Mouse (Mus musculus) kidney, postnatal 0 days (tissue): ENCODE measurements at regions not wholly inside any gene's neighbourhood (a gene's known extent, or its start where the extent isn't known, plus 50 kb on each side); places are given as distances from the start of the nearest gene placed in this dataset.

Experiments
- ATAC-seq: fragments of 200-750 bp; cut with Nextera tagmentation; replicated peaks from 2 replicates; pipeline ENCODE4 v1.8.0; 2017; ENCODE audit warnings: low read depth, moderate number of reproducible peaks, moderate TSS enrichment, moderate library complexity; ENCODE audit not compliant: low FRiP score
- DNase-seq: peaks from one replicate; pipeline ENCODE4 v3.0.0-alpha.2; 2016; ENCODE audit warnings: low spot score
- H3K27ac ChIP-seq: fragments of 300-500 bp; sonication (generic); 2 replicates; pipeline ENCODE4 v1.5.1; 2014; ENCODE audit warnings: mild to moderate bottlenecking
- H3K27me3 ChIP-seq: fragments of 300-500 bp; sonication (generic); 2 replicates; pipeline ENCODE4 v1.6.1; 2014; ENCODE audit warnings: low read length, mixed read lengths; ENCODE audit not compliant: insufficient read depth
- H3K36me3 ChIP-seq: fragments of 300-500 bp; sonication (generic); 2 replicates; pipeline ENCODE4 v1.6.1; 2014; ENCODE audit warnings: low read length, mixed read lengths; ENCODE audit not compliant: insufficient read depth
- H3K4me1 ChIP-seq: fragments of 300-500 bp; sonication (generic); replicated peaks from 2 replicates; pipeline ENCODE4 v1.6.1; 2014; ENCODE audit warnings: antibody characterized with exemption, low read length, mixed read lengths; ENCODE audit not compliant: insufficient read depth
- H3K4me2 ChIP-seq: fragments of 300-500 bp; sonication (generic); 2 replicates; pipeline ENCODE4 v1.6.1; 2014; ENCODE audit warnings: mild to moderate bottlenecking, low read length, moderate library complexity, mixed read lengths
- H3K4me3 ChIP-seq: fragments of 300-500 bp; sonication (generic); replicated peaks from 2 replicates; pipeline ENCODE4 v1.5.1; 2014; ENCODE audit warnings: low read depth, low read length
- H3K9ac ChIP-seq: fragments of 300-500 bp; sonication (generic); 2 replicates; pipeline ENCODE4 v1.6.1; 2014; ENCODE audit warnings: low read depth, low read length
- H3K9me3 ChIP-seq: fragments of 300-500 bp; sonication (generic); replicated peaks from 2 replicates; pipeline ENCODE4 v1.6.1; 2016; ENCODE audit warnings: low read length, inconsistent platforms, mixed read lengths
- CTCF ChIP-seq: IDR thresholded peaks from 2 replicates; pipeline ENCODE4 v1.5.1; 2016; ENCODE audit warnings: antibody characterized with exemption, low read depth, mild to moderate bottlenecking, moderate library complexity
- WGBS: fragments of 180-500 bp; shearing (Covaris S2); extraction: QIAGEN DNeasy Blood & Tissue Kit; methylation state at CpG from one replicate; pipeline ENCODE4 v1.1.7; 2014; 5-methylcytosine and 5-hydroxymethylcytosine counted together

DNA sequence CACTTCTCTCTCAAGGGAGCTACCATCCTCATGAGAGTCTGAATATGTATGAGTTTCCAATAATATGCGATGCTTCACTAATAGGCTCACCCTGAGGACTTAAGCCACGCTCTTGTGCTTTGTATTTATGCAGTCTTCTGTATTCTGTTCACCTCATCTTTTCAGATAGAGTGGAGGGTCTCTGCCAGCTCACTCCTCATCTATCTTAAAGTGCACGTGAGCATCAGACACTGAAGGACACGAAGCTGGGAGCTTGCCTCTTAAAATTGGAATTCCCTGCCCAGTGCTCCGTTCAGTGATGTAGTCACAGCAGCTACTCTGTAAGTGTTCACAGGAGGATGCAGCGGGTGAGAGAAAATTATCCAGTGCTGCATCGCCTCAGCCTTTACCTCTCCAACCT lies 83.7 kb downstream of the Rgs2 start:
- H3K9me3 ChIP-seq = no peaks in the 10 kb centered on the region
- H3K4me1 ChIP-seq = no peaks in the 10 kb centered on the region
- 84% methylated on average over 7 of the region's 7 CpGs for WGBS
- no peaks in the 10 kb centered on the region for H3K27me3 ChIP-seq
- H3K4me2 ChIP-seq = no peak overlapping the region
- no peak overlapping the region for H3K9ac ChIP-seq
- no peak for DNase-seq
- TF ChIP-seq CTCF = no peak
- no peaks in the 10 kb centered on the region for H3K36me3 ChIP-seq
- no peak overlapping the region for H3K4me3 ChIP-seq
- no peak for ATAC-seq
- no peak overlapping the region for H3K27ac ChIP-seq

DNA sequence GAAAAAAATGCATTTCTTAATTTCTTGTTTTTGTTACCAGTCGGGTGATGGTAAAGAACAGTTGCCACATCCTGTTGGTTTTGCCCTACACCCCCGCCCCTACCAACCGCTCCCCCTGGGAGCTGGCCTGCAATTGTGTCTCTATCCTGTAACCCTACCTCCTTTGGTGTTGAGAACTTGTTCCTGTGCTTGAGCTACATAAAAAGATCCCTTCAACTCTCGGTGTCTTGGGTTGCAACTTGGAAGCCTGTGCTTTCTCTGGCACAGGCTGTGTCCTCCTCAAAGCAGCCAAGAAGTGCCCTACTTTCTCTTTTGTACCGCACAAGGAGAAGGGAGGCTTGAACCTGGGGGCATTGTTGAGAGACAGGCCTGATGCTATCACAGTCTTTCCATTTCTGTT lies 85.0 kb downstream of the Rgs2 start:
- no peak overlapping the region for H3K4me3 ChIP-seq
- no peaks in the 10 kb centered on the region for H3K4me1 ChIP-seq
- ATAC-seq = no peak
- H3K9ac ChIP-seq = no peak overlapping the region
- no peak for DNase-seq
- H3K9me3 ChIP-seq = no peaks in the 10 kb centered on the region
- no peaks in the 10 kb centered on the region for H3K27me3 ChIP-seq
- 62% methylated on average over 5 of the region's 5 CpGs for WGBS
- H3K36me3 ChIP-seq = no peaks in the 10 kb centered on the region
- 0 out of 2 replicates have a peak overlapping the region, but pooled peaks have one; percentile 50 for H3K27ac ChIP-seq
- no peak overlapping the region for H3K4me2 ChIP-seq
- no peak for TF ChIP-seq CTCF

DNA sequence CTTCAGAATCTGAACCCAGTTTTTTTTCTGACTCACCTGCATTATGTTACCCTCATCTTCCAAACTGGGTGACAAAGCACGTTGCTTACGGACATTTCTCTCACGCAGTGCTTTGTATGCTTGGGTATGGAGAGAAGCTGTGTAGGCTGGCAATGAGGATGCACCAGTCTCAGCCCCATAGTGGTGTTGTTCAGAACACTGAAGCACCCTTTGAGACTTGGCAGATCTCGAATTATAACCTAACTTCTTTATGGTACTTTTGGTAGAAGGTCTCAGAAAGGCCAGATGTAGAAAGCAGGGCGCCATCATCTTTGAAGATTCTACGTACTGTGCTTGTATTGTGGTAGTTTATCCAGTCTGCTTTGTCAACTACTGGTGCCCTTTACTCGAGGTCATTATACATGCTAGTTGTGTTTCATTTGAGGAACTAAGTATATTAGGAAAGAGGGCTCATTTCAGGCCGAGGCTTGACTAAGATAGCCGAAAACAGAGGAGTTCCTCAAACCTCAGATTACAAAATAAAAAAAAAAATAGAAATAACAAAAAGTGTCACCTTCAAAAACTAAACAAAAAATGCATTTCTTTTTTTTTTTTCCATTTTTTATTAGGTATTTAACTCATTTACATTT lies 85.7 kb downstream of the Rgs2 start:
- H3K36me3 ChIP-seq = no peaks in the 10 kb centered on the region
- 91% methylated on average over 9 of the region's 9 CpGs for WGBS
- H3K4me3 ChIP-seq = no peak overlapping the region
- H3K9me3 ChIP-seq = no peaks in the 10 kb centered on the region
- ATAC-seq (no peak), DNase-seq (no peak)
- H3K4me2 ChIP-seq = no peak overlapping the region
- no peaks in the 10 kb centered on the region for H3K4me1 ChIP-seq
- TF ChIP-seq CTCF = no peak
- H3K27me3 ChIP-seq = no peaks in the 10 kb centered on the region
- H3K27ac ChIP-seq = no peak overlapping the region
- H3K9ac ChIP-seq = no peak overlapping the region

DNA sequence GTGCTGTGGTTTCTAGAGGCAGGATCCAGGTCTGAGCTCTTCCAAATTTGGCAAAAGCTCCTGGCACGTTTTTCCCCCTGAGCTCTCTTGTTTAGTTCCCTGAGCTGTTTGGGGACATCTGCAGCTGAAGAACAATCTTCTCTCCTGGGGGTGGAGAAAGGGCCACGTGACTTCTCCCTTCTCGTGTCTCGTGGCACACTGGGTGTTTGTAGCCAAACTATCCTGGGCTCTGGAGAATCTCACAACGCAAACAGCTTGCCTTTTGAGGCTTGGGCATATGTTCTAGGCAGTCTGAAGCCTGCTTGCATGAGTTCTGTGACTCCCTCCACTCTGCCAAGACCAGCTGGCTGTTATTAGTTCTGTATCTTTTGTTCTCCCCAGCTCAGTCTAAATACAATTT lies 86.3 kb downstream of the Rgs2 start:
- no peaks in the 10 kb centered on the region for H3K27me3 ChIP-seq
- no peaks in the 10 kb centered on the region for H3K9me3 ChIP-seq
- no peak overlapping the region for H3K4me3 ChIP-seq
- H3K27ac ChIP-seq = no peak overlapping the region
- DNase-seq (no peak), ATAC-seq (no peak)
- no peaks in the 10 kb centered on the region for H3K36me3 ChIP-seq
- no peak overlapping the region for H3K9ac ChIP-seq
- no peak overlapping the region for H3K4me2 ChIP-seq
- 62% methylated on average over 5 of the region's 5 CpGs for WGBS
- no peaks in the 10 kb centered on the region for H3K4me1 ChIP-seq
- no peak for TF ChIP-seq CTCF

DNA sequence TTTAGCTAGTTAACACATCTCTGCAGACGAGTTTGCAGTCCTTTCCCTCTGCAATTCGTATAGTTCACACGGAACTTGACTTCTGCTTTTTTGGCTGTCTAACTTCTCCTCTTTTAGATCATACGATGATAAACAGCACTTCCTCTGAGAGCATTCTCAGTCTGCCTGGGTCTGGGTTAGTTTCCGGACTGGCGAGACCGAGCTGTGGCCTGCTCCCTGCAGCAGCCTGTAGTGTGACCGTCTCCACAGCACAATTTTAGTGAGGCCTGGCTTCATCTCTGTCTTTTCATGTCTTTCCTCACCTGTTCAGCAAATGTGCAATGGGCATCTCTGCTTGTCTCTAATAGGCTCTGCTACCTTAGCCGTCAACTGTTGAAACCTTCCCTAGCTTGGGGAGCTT lies 87.4 kb downstream of the Rgs2 start:
- H3K27ac ChIP-seq = no peak overlapping the region
- ATAC-seq = no peak; the same call in 1 of the 2 replicates
- no peak overlapping the region for H3K4me2 ChIP-seq
- H3K4me1 ChIP-seq = no peaks in the 10 kb centered on the region
- no peaks in the 10 kb centered on the region for H3K36me3 ChIP-seq
- no peaks in the 10 kb centered on the region for H3K27me3 ChIP-seq
- WGBS = 42% methylated on average over 9 of the region's 9 CpGs
- H3K9ac ChIP-seq = no peak overlapping the region
- H3K4me3 ChIP-seq = no peak overlapping the region
- peak; percentile 43 for DNase-seq
- no peak for TF ChIP-seq CTCF
- no peaks in the 10 kb centered on the region for H3K9me3 ChIP-seq

DNA sequence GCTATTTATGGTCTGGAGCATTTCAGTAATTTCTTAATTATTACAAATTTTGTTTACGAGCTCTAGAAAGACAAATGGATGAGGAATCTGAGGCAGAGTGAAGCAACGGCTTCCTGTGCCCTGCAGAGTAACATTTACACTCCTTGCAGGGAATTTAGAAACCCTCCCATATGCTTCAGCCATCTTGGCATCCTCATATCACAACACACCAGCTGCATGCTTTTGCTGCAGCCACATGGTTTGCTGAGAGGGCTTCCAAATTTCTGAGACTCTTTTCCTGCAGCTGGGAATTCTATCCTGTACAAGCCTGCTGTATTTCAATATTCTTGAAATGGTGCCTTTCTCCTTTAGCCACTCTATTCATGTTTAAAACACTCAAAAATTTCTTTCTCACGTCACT lies 91.4 kb downstream of the Rgs2 start:
- no peak for DNase-seq
- WGBS = 77% methylated on average over 3 of the region's 3 CpGs
- Histone ChIP-seq H3K9me3 (no peaks in the 10 kb centered on the region), H3K27me3 (no peaks in the 10 kb centered on the region), H3K9ac (no peak overlapping the region), H3K4me1 (no peaks in the 10 kb centered on the region), H3K4me2 (no peak overlapping the region), H3K27ac (no peak overlapping the region), H3K36me3 (no peaks in the 10 kb centered on the region), H3K4me3 (no peak overlapping the region)
- no peak for TF ChIP-seq CTCF
- no peak for ATAC-seq

DNA sequence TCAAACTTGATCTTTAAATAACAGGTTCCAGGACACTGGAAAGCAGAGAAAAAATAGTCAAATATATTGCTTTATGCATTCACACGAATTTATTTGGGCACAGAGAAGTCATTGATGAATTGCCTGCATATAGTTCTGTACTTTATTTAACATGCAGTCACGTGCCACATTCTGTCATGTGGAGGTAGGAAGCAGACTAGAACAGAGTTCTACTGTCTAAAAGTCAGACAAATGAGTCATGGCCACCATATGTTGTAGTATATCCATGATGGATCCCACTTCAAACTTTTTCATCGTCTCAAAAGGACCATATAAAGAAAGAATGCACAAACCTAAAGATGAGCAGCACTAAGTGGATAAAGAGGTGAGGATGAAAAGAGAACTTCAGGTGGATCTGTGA lies 92.7 kb downstream of the Rgs2 start:
- no peaks in the 10 kb centered on the region for H3K36me3 ChIP-seq
- WGBS = 67% methylated on average over 3 of the region's 3 CpGs
- ATAC-seq (no peak), DNase-seq (no peak)
- no peak for TF ChIP-seq CTCF
- no peak overlapping the region for H3K4me2 ChIP-seq
- H3K4me1 ChIP-seq = no peaks in the 10 kb centered on the region
- no peak overlapping the region for H3K9ac ChIP-seq
- no peak overlapping the region for H3K4me3 ChIP-seq
- H3K27me3 ChIP-seq = no peaks in the 10 kb centered on the region
- no peak overlapping the region for H3K27ac ChIP-seq
- no peaks in the 10 kb centered on the region for H3K9me3 ChIP-seq
